Mouse (Mus musculus): ENCODE results near the gene Dcaf7. TPM values are rescaled to one million over a fixed set of nuclear protein-coding genes. Genes with fewer than 3 reads are reported as not detected.
"Not testable (repeated sequence)": the region's sequence is repeated elsewhere in the genome, so short reads cannot be mapped to it uniquely, and the experiment has no call there.

Gene Dcaf7
- polyA plus RNA-seq, 1 experiment from 2014 or later: 68.8 TPM

DNA sequence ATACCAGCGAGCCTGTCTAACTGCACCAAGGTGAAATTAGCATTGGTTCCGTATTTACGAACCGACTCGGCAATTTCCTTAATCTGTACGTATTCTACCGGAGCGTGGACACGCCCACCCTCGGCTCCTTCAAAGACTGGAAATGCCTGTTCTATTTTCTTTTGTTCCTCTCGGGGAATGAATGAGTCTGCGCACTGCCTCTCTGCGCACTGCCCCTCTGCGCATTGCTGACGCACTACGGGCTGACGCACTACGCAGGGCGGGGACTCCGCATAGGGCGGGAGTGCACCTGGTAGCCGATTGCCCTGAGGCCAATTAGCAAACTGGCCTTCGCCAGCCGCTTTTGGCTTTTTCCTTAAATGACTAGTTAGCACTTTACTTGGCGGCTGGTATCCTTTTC is 4.6 kb upstream of the Dcaf7 start:
- H3K27ac ChIP-seq (ENCODE audit: low read depth, low read length); ATAC-seq (ENCODE audit: low FRiP score, low TSS enrichment): not testable (repeated sequence)
- WGBS: 15% methylated on average over 5 of the region's 25 CpGs

DNA sequence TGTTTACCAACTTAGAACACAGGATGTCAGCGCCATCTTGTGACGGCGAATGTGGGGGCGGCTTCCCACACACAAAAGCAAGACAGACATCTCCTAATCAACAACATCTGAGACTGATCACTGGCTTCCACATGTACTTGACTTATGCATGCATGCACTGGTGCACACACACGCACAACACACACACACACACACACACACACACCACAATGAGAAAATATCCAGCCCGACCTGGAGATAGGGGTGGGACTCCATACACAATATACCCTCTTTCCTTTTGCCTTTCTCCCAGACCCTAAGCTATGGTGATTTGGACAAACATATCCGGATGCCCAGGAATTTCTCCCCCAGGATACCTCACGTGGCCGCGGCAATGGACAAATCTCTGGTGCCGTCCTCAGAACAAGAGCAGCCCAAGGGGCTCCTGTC is 3.2 kb upstream of the Dcaf7 start:
- Histone ChIP-seq H3K9me3 (ENCODE audit: control insufficient read depth, low read length) (no peaks in the 10 kb centered on the region), H3K4me2 (replicated peaks; ENCODE audit: low read depth, low read length) (peak overlapping the region; percentile 26), H3K4me1 (ENCODE audit: control insufficient read depth, insufficient read depth, low read length) (peaks cover 7% of the 10 kb centered on the region; the same call in 1 of the 2 replicates), H3K27me3 (ENCODE audit: control insufficient read depth, insufficient read depth, low read length) (no peaks in the 10 kb centered on the region), H3K4me3 (ENCODE audit: low read length) (no peak overlapping the region; the same call in 1 of the 2 replicates), H3K27ac (ENCODE audit: low read depth, low read length) (peak overlapping the region; percentile 31; the same call in 1 of the 2 replicates), H3K9ac (ENCODE audit: low read depth, low read length) (peak overlapping the region; percentile 9; the same call in 1 of the 2 replicates), H3K36me3 (ENCODE audit: control insufficient read depth, insufficient read depth, low read length) (no peaks in the 10 kb centered on the region)
- ATAC-seq (ENCODE audit: low FRiP score, low TSS enrichment): peak; percentile 16; the same call in 1 of the 2 replicates
- WGBS: 41% methylated on average over 11 of the region's 11 CpGs

More for the DNA sequence above, 4.6 kb upstream of the Dcaf7 start:
- not testable (repeated sequence) for H3K9ac ChIP-seq (ENCODE audit: low read depth, low read length); H3K4me1 ChIP-seq (ENCODE audit: control insufficient read depth, insufficient read depth, low read length); H3K36me3 ChIP-seq (ENCODE audit: control insufficient read depth, insufficient read depth, low read length); H3K9me3 ChIP-seq (ENCODE audit: control insufficient read depth, low read length); H3K4me2 ChIP-seq (replicated peaks; ENCODE audit: low read depth, low read length); H3K27me3 ChIP-seq (ENCODE audit: control insufficient read depth, insufficient read depth, low read length)
- peak overlapping the region; percentile 32; the same call in 1 of the 2 replicates for H3K4me3 ChIP-seq (ENCODE audit: low read length)

DNA sequence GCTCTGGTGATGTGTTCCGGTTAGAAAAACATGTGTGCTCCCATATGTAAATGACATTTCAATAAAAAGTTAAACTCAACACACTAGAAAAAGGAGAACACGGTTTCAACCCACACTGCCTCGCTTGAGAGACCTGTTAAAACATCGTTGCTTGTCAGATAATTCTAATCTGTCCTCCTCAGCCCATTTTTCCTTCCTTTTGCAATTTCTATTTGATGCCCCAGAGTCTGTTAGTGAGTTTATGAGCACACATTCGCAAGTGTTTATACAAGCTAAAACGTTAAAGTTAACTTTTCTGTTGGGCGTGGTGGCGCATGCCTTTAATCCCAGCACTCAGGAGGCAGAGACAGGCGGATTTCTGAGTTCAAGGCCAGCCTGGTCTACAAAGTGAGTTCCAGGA is 1.7 kb upstream of the Dcaf7 start:
- H3K27ac ChIP-seq (ENCODE audit: low read depth, low read length): no peak overlapping the region

DNA sequence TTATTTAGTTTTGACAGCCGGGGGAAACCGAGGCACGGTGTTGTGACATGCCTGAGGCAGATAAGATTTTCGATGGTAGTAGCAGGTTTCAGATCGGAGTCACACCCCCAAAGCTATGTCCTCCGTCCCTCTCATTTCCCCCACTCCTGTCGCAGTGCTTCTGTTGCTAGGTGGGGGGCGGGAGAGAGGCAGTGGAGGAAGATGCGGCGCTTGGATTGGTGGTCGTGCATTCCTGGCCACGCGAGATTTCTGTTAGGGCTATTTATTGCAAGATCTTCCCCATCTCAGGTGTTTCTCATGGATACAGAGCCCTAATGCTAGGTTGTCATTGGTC is 713 bp downstream of the Dcaf7 start:
- Histone ChIP-seq H3K27me3 (ENCODE audit: control insufficient read depth, insufficient read depth, low read length) (no peaks in the 10 kb centered on the region), H3K4me3 (ENCODE audit: low read length) (peak overlapping the region; percentile 76), H3K9me3 (ENCODE audit: control insufficient read depth, low read length) (no peaks in the 10 kb centered on the region), H3K9ac (ENCODE audit: low read depth, low read length) (peak overlapping the region; percentile 91), H3K27ac (ENCODE audit: low read depth, low read length) (peak overlapping the region; percentile 91), H3K4me2 (replicated peaks; ENCODE audit: low read depth, low read length) (peak overlapping the region; percentile 78), H3K4me1 (ENCODE audit: control insufficient read depth, insufficient read depth, low read length) (peaks cover 12% of the 10 kb centered on the region; the same call in 1 of the 2 replicates), H3K36me3 (ENCODE audit: control insufficient read depth, insufficient read depth, low read length) (no peaks in the 10 kb centered on the region)
- under 1% methylated on average over 13 of the region's 13 CpGs for WGBS
- ATAC-seq (ENCODE audit: low FRiP score, low TSS enrichment): peak; percentile 34

More for the DNA sequence above, 1.7 kb upstream of the Dcaf7 start:
- H3K9ac ChIP-seq (ENCODE audit: low read depth, low read length): no peak overlapping the region
- H3K4me1 ChIP-seq (ENCODE audit: control insufficient read depth, insufficient read depth, low read length): peaks cover 12% of the 10 kb centered on the region; the same call in 1 of the 2 replicates
- H3K36me3 ChIP-seq (ENCODE audit: control insufficient read depth, insufficient read depth, low read length): no peaks in the 10 kb centered on the region
- 85% methylated on average over 9 of the region's 9 CpGs for WGBS
- no peak for ATAC-seq (ENCODE audit: low FRiP score, low TSS enrichment)
- H3K9me3 ChIP-seq (ENCODE audit: control insufficient read depth, low read length): no peaks in the 10 kb centered on the region
- H3K4me3 ChIP-seq (ENCODE audit: low read length): no peak overlapping the region
- no peaks in the 10 kb centered on the region for H3K27me3 ChIP-seq (ENCODE audit: control insufficient read depth, insufficient read depth, low read length)
- no peak overlapping the region for H3K4me2 ChIP-seq (replicated peaks; ENCODE audit: low read depth, low read length)

DNA sequence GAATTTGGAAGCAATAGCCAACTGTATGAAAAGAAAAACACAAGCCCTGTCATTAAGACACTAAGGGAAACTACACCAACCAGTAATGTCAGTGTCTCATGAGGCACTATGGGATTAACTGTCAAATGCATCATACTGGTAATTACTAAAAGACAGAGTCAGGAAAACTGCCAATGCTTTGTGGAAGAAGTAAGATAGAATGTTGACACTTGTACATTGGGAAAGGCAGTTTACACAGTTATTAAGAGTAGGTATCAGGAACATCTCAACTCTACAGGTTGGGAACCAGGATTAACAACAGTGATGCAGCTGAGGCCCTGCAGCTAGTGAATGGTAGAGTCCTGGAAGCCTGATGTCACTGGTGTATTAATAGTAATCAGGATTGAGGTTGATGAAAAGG is 7.7 kb downstream of the Dcaf7 start:
- ATAC-seq (ENCODE audit: low FRiP score, low TSS enrichment): no peak
- no peak overlapping the region for H3K9ac ChIP-seq (ENCODE audit: low read depth, low read length)
- no peaks in the 10 kb centered on the region for H3K4me1 ChIP-seq (ENCODE audit: control insufficient read depth, insufficient read depth, low read length)
- no peaks in the 10 kb centered on the region for H3K27me3 ChIP-seq (ENCODE audit: control insufficient read depth, insufficient read depth, low read length)
- peaks cover 26% of the 10 kb centered on the region for H3K36me3 ChIP-seq (ENCODE audit: control insufficient read depth, insufficient read depth, low read length)
- no peak overlapping the region for H3K4me3 ChIP-seq (ENCODE audit: low read length)
- H3K9me3 ChIP-seq (ENCODE audit: control insufficient read depth, low read length): no peaks in the 10 kb centered on the region
- H3K4me2 ChIP-seq (replicated peaks; ENCODE audit: low read depth, low read length): no peak overlapping the region
- no peak overlapping the region for H3K27ac ChIP-seq (ENCODE audit: low read depth, low read length)

DNA sequence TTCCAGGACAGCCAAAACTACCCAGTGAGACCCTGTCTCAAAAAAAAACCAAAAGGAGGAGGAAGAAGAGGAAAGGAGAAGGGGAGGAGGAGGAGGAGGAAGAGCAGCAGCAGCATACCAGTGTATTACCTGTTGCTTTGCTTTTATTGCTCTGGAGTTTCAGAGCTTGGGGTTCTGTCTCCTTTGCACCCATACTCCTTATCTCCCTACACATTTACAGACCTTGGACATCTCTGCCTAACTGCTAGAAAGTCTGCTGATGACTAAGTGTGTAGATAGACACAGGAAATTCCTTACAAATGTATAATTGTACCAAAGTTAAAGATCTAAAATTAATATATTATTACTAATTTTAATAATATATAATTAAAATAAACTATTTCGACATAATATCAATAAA is 8.6 kb downstream of the Dcaf7 start:
- no peak overlapping the region for H3K4me2 ChIP-seq (replicated peaks; ENCODE audit: low read depth, low read length)
- H3K4me1 ChIP-seq (ENCODE audit: control insufficient read depth, insufficient read depth, low read length): no peaks in the 10 kb centered on the region
- H3K36me3 ChIP-seq (ENCODE audit: control insufficient read depth, insufficient read depth, low read length): peaks cover 31% of the 10 kb centered on the region
- H3K27ac ChIP-seq (ENCODE audit: low read depth, low read length): no peak overlapping the region
- WGBS: 85% methylated on average over 1 of the region's 1 CpGs
- no peaks in the 10 kb centered on the region for H3K27me3 ChIP-seq (ENCODE audit: control insufficient read depth, insufficient read depth, low read length)
- H3K9me3 ChIP-seq (ENCODE audit: control insufficient read depth, low read length): no peaks in the 10 kb centered on the region
- ATAC-seq (ENCODE audit: low FRiP score, low TSS enrichment): no peak
- H3K9ac ChIP-seq (ENCODE audit: low read depth, low read length): no peak overlapping the region
- H3K4me3 ChIP-seq (ENCODE audit: low read length): no peak overlapping the region

DNA sequence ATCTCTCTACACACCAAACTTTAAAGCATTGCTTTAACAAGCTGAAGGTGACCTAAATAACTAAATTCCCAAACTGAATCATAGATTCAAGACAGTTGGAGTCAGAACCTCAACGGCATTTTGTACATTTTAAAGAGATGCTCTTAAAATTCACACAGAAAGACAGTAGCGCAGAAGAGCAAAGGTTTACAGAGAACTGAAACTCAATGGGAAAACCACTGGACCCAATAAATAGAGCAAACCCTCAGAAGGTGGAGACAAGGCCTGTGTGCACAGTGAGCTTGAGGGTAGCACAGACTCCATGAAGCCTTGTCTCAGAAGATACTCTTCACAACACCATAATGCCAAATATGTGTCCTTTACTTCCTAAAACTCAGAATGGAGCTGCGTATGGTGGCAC is 9.1 kb downstream of the Dcaf7 start:
- no peaks in the 10 kb centered on the region for H3K4me1 ChIP-seq (ENCODE audit: control insufficient read depth, insufficient read depth, low read length)
- peaks cover 36% of the 10 kb centered on the region for H3K36me3 ChIP-seq (ENCODE audit: control insufficient read depth, insufficient read depth, low read length)
- H3K9ac ChIP-seq (ENCODE audit: low read depth, low read length): no peak overlapping the region
- H3K4me3 ChIP-seq (ENCODE audit: low read length): no peak overlapping the region
- no peak overlapping the region for H3K27ac ChIP-seq (ENCODE audit: low read depth, low read length)
- 99% methylated on average over 3 of the region's 3 CpGs for WGBS
- no peak overlapping the region for H3K4me2 ChIP-seq (replicated peaks; ENCODE audit: low read depth, low read length)
- H3K9me3 ChIP-seq (ENCODE audit: control insufficient read depth, low read length): no peaks in the 10 kb centered on the region
- ATAC-seq (ENCODE audit: low FRiP score, low TSS enrichment): no peak
- no peaks in the 10 kb centered on the region for H3K27me3 ChIP-seq (ENCODE audit: control insufficient read depth, insufficient read depth, low read length)

DNA sequence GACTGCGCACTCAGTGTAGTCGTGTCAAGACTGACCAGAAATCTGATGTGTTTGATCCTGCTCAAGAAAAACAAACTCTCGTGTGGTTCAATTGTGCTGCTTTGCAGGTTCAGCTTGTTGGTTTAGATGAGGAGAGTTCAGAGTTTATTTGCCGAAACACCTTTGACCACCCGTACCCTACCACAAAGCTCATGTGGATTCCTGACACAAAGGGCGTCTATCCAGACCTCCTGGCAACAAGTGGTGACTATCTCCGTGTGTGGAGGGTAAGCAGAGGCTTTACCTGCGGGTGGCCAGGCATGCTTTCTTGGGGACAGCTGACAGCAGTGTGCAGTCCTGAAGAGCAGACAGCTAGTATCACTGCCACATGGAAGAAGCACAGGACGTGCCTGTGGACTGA is 9.9 kb downstream of the Dcaf7 start:
- 86% methylated on average over 9 of the region's 9 CpGs for WGBS
- no peak overlapping the region for H3K27ac ChIP-seq (ENCODE audit: low read depth, low read length)
- 0 out of 2 replicates have a peak, but pooled peaks have one; percentile 16 for ATAC-seq (ENCODE audit: low FRiP score, low TSS enrichment)
- no peak overlapping the region for H3K4me3 ChIP-seq (ENCODE audit: low read length)
- H3K9ac ChIP-seq (ENCODE audit: low read depth, low read length): no peak overlapping the region
- no peaks in the 10 kb centered on the region for H3K27me3 ChIP-seq (ENCODE audit: control insufficient read depth, insufficient read depth, low read length)
- no peaks in the 10 kb centered on the region for H3K4me1 ChIP-seq (ENCODE audit: control insufficient read depth, insufficient read depth, low read length)
- peaks cover 44% of the 10 kb centered on the region for H3K36me3 ChIP-seq (ENCODE audit: control insufficient read depth, insufficient read depth, low read length)
- no peaks in the 10 kb centered on the region for H3K9me3 ChIP-seq (ENCODE audit: control insufficient read depth, low read length)
- H3K4me2 ChIP-seq (replicated peaks; ENCODE audit: low read depth, low read length): no peak overlapping the region

DNA sequence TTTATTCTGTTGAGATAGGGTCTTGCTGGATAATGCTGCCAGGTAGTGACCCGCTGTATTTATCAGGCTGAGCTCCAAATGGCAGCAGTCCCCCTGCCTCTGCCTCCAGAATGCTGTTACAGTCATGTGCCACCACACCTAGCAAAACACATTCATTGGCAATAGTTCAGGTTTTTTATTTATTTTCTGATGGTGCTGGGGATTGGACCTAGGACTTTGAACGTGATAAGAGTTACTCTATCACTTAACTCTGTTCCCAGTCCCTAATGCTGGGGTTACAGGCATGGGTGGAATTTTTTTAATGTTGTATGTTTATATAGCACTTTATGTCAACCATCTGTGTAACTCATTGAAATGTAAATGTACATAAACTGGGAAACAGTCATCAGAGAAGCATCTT is 17.2 kb downstream of the Dcaf7 start:
- Histone ChIP-seq H3K27ac (ENCODE audit: low read depth, low read length) (no peak overlapping the region), H3K4me2 (replicated peaks; ENCODE audit: low read depth, low read length) (no peak overlapping the region), H3K4me1 (ENCODE audit: control insufficient read depth, insufficient read depth, low read length) (no peaks in the 10 kb centered on the region), H3K27me3 (ENCODE audit: control insufficient read depth, insufficient read depth, low read length) (no peaks in the 10 kb centered on the region), H3K4me3 (ENCODE audit: low read length) (no peak overlapping the region), H3K9me3 (ENCODE audit: control insufficient read depth, low read length) (no peaks in the 10 kb centered on the region), H3K36me3 (ENCODE audit: control insufficient read depth, insufficient read depth, low read length) (peaks cover 91% of the 10 kb centered on the region), H3K9ac (ENCODE audit: low read depth, low read length) (no peak overlapping the region)
- WGBS: 92% methylated on average over 2 of the region's 2 CpGs
- ATAC-seq (ENCODE audit: low FRiP score, low TSS enrichment): no peak

Data from kidney, embryonic 14.5 days (tissue).